Mouse (Mus musculus) MEL (cell line): ENCODE results near the gene Ahrr. TPM values are rescaled to one million over a fixed set of nuclear protein-coding genes. Genes with fewer than 3 reads are reported as not detected.

Experiments
- DNase-seq: peaks from one replicate; pipeline ENCODE4 v3.0.0; 2011; ENCODE audit warnings: low read depth, low spot score
- H3K27ac ChIP-seq: 2 replicates; pipeline ENCODE4 v1.5.1; 2012; ENCODE audit warnings: low read depth, mild to moderate bottlenecking, control low read depth, low read length, moderate library complexity; ENCODE audit not compliant: control insufficient read depth
- H3K27me3 ChIP-seq, 2 experiments: fragments of 150-350 bp in 1 of 2; sonication (generic) in 1 of 2; 2 replicates each; pipeline ENCODE4 v1.6.1; 2012; ENCODE audit warnings: low read length in 2 of 2, mild to moderate bottlenecking in 2 of 2, improper control_type of control experiment in 1 of 2, moderate library complexity in 1 of 2; ENCODE audit not compliant: insufficient read depth in 2 of 2, control insufficient read depth in 1 of 2
- H3K36me3 ChIP-seq, 2 experiments: 2 replicates each; pipeline ENCODE4 v1.6.1; 2012 to 2014; ENCODE audit warnings: low read length in 2 of 2, improper control_type of control experiment in 1 of 2, inconsistent platforms in 1 of 2, mild to moderate bottlenecking in 1 of 2; ENCODE audit not compliant: insufficient read depth in 2 of 2, control insufficient read depth in 1 of 2
- H3K4me1 ChIP-seq, 2 experiments: fragments of 150-350 bp in 1 of 2; sonication (generic) in 1 of 2; 2 replicates each; pipeline ENCODE4 v1.6.1; 2012; ENCODE audit warnings: low read length in 2 of 2, improper control_type of control experiment in 1 of 2, mild to moderate bottlenecking in 1 of 2; ENCODE audit not compliant: insufficient read depth in 2 of 2, control insufficient read depth in 1 of 2
- H3K4me3 ChIP-seq, 2 experiments: fragments of 150-350 bp in 1 of 2; sonication (generic) in 1 of 2; 2 replicates each; pipeline ENCODE4 v1.5.1; 2012; ENCODE audit warnings: low read depth in 2 of 2, low read length in 2 of 2, mild to moderate bottlenecking in 2 of 2, moderate library complexity in 2 of 2, control low read depth in 1 of 2, improper control_type of control experiment in 1 of 2; ENCODE audit not compliant: control insufficient read depth in 1 of 2, insufficient read depth in 1 of 2
- H3K79me2 ChIP-seq: 2 replicates; pipeline ENCODE4 v1.6.1; 2012; ENCODE audit warnings: mild to moderate bottlenecking, low read length, moderate library complexity; ENCODE audit not compliant: control insufficient read depth, poor library complexity, insufficient read depth
- H3K9ac ChIP-seq: 2 replicates; pipeline ENCODE4 v1.6.1; 2012; ENCODE audit warnings: low read depth, mild to moderate bottlenecking, control low read depth, low read length, moderate library complexity; ENCODE audit not compliant: control insufficient read depth, poor library complexity, severe bottlenecking
- H3K9me3 ChIP-seq: fragments of 150-350 bp; sonication (generic); replicated peaks from 2 replicates; pipeline ENCODE4 v1.6.1; 2012; ENCODE audit warnings: mild to moderate bottlenecking, low read length, improper control_type of control experiment, moderate library complexity; ENCODE audit not compliant: insufficient read depth
- CHD1 ChIP-seq: IDR thresholded peaks from 2 replicates; pipeline ENCODE4 v1.6.1; 2012; ENCODE audit warnings: low read depth, mild to moderate bottlenecking, inconsistent platforms, low read length, improper control_type of control experiment
- CHD2 ChIP-seq: IDR thresholded peaks from 2 replicates; pipeline ENCODE4 v1.6.1; 2011; ENCODE audit warnings: low read length, improper control_type of control experiment
- CTCF ChIP-seq, 3 experiments: IDR thresholded peaks in 2 of 3; conservative IDR thresholded peaks in 1 of 3; 2 replicates each; pipeline ENCODE4 v1.5.1; 2011 to 2012; ENCODE audit warnings: low read length in 3 of 3, low read depth in 2 of 3, mild to moderate bottlenecking in 2 of 3, improper control_type of control experiment in 1 of 3, inconsistent platforms in 1 of 3, mixed read lengths in 1 of 3, moderate library complexity in 1 of 3; ENCODE audit not compliant: control insufficient read depth in 1 of 3, insufficient read depth in 1 of 3, poor library complexity in 1 of 3, severe bottlenecking in 1 of 3
- E2F4 ChIP-seq: IDR thresholded peaks from 2 replicates; pipeline ENCODE4 v1.6.1; 2011; ENCODE audit warnings: low read depth, low read length, improper control_type of control experiment, borderline replicate concordance
- EP300 ChIP-seq, 2 experiments: IDR thresholded peaks; 2 replicates each; pipeline ENCODE4 v1.6.1; 2011; ENCODE audit warnings: improper control_type of control experiment in 2 of 2, low read length in 2 of 2, low read depth in 1 of 2, mild to moderate bottlenecking in 1 of 2
- GABPA ChIP-seq: IDR thresholded peaks from 2 replicates; pipeline ENCODE4 v1.6.1; 2012; ENCODE audit warnings: low read depth, mild to moderate bottlenecking, inconsistent platforms, low read length, improper control_type of control experiment, moderate library complexity
- JUND ChIP-seq: IDR thresholded peaks from 2 replicates; pipeline ENCODE4 v1.6.1; 2011; ENCODE audit warnings: low read depth, mild to moderate bottlenecking, improper control_type of control experiment, low read length
- MAZ ChIP-seq: IDR thresholded peaks from 2 replicates; pipeline ENCODE4 v1.6.1; 2012; ENCODE audit warnings: low read depth, mild to moderate bottlenecking, inconsistent platforms, low read length, improper control_type of control experiment
- MYB ChIP-seq: IDR thresholded peaks from 2 replicates; pipeline ENCODE4 v1.6.1; 2011; ENCODE audit warnings: mild to moderate bottlenecking, low read depth, low read length, improper control_type of control experiment
- MYC ChIP-seq: IDR thresholded peaks from 2 replicates; pipeline ENCODE4 v1.6.1; 2011; ENCODE audit warnings: low read depth, mild to moderate bottlenecking, low read length, improper control_type of control experiment, moderate library complexity
- NRF1 ChIP-seq: IDR thresholded peaks from 2 replicates; pipeline ENCODE4 v1.6.1; 2014; ENCODE audit warnings: low read depth, mild to moderate bottlenecking, inconsistent platforms, low read length, improper control_type of control experiment, moderate library complexity; ENCODE audit not compliant: poor library complexity, insufficient read depth, severe bottlenecking
- POLR2AphosphoS2 ChIP-seq: IDR thresholded peaks from 2 replicates; pipeline ENCODE4 v1.6.1; 2011; ENCODE audit warnings: low read length, improper control_type of control experiment
- SIN3A ChIP-seq: IDR thresholded peaks from 2 replicates; pipeline ENCODE4 v1.6.1; 2012; ENCODE audit warnings: low read length, improper control_type of control experiment, inconsistent platforms
- TBP ChIP-seq: IDR thresholded peaks from 2 replicates; pipeline ENCODE4 v1.8.0; 2011; ENCODE audit warnings: low read depth, low read length, improper control_type of control experiment
- USF1 ChIP-seq: IDR thresholded peaks from 2 replicates; pipeline ENCODE4 v1.6.1; 2014; ENCODE audit warnings: low read depth, mild to moderate bottlenecking, inconsistent platforms, low read length, improper control_type of control experiment, moderate library complexity
- ZC3H11A ChIP-seq: IDR thresholded peaks from 2 replicates; pipeline ENCODE4 v1.6.1; 2012; ENCODE audit warnings: low read depth, mild to moderate bottlenecking, inconsistent platforms, low read length, improper control_type of control experiment
- ZKSCAN1 ChIP-seq: IDR thresholded peaks from 2 replicates; pipeline ENCODE4 v1.6.1; 2012; ENCODE audit warnings: low read depth, mild to moderate bottlenecking, inconsistent platforms, low read length, improper control_type of control experiment, moderate library complexity
- polyA plus RNA-seq, 2 experiments: library from polyadenylated mRNA; stranded (reverse) in 1 of 2; unstranded in 1 of 2; fragments of >175 nt in 1 of 2; fragments of >200 nt in 1 of 2; gene quantifications; 2 replicates each; pipeline versions ENCODE4 v1.2.1 to v1.2.4; 2012; ENCODE audit warnings: low replicate concordance in 2 of 2, low read depth in 1 of 2; ENCODE audit not compliant: insufficient read length in 2 of 2, insufficient read depth in 1 of 2, missing spikeins in 1 of 2
- total RNA-seq: library from RNA; depleted of rRNA; stranded (reverse); fragments of 300-350 nt; gene quantifications from 2 replicates; pipeline ENCODE4 v1.2.3, GENCODE M21; 2012

Ahrr gene
- total and polyA plus RNA-seq, 3 experiments, result 0.01 TPM; not detected in 2

GRCm38 (mm10) chr13:74183011-74183695 is 109.0 kb downstream of the Ahrr start:
- H3K9ac ChIP-seq, result no peak overlapping the region
- no peaks in the 10 kb centered on the region for H3K4me1 ChIP-seq
- no peak overlapping the region for H3K27ac ChIP-seq
- no peaks in the 10 kb centered on the region for H3K27me3 ChIP-seq
- TF ChIP-seq ZKSCAN1 (no peak), JUND (no peak), SIN3A (no peak), CTCF (IDR thresholded peaks at IDR 0.05 in 2 of 3, conservative IDR thresholded peaks at IDR 0.05 in 1 of 3; ENCODE audit: control insufficient read depth in 1 of 3, insufficient read depth in 1 of 3, low read depth in 2 of 3, low read length in 3 of 3, poor library complexity in 1 of 3, severe bottlenecking in 1 of 3) (no peak), CHD1 (no peak), MYC (no peak)
- DNase-seq, result no peak
- H3K4me3 ChIP-seq, result no peak overlapping the region
- no peaks in the 10 kb centered on the region for H3K9me3 ChIP-seq
- H3K36me3 ChIP-seq, result peaks cover 0 to 4% of the 10 kb centered on the region in 2 experiments; a peak in 2 of 4 replicates
- no peaks in the 10 kb centered on the region for H3K79me2 ChIP-seq

- no peak for DNase-seq
- TF ChIP-seq E2F4 (no peak), POLR2AphosphoS2 (no peak), GABPA (no peak), CHD2 (no peak), USF1 (no peak), MYC (no peak), MYB (no peak)
- H3K36me3 ChIP-seq, result peaks cover 0 to 1% of the 10 kb centered on the region in 2 experiments; a peak in 2 of 4 replicates
- H3K4me3 ChIP-seq, result no peak overlapping the region
- H3K79me2 ChIP-seq, result no peaks in the 10 kb centered on the region
- no peak overlapping the region for H3K27ac ChIP-seq
- H3K4me1 ChIP-seq, result no peaks in the 10 kb centered on the region
- no peak overlapping the region for H3K9ac ChIP-seq
- H3K27me3 ChIP-seq, result no peaks in the 10 kb centered on the region
- H3K9me3 ChIP-seq, result no peaks in the 10 kb centered on the region
Measured at GRCm38 (mm10) chr13:74172036-74172435, 120.1 kb downstream of the Ahrr start.

GRCm38 (mm10) chr13:74169446-74170164 is 122.5 kb downstream of the Ahrr start:
- Histone ChIP-seq H3K27ac (no peak overlapping the region), H3K4me1 (no peaks in the 10 kb centered on the region), H3K79me2 (no peaks in the 10 kb centered on the region), H3K9ac (no peak overlapping the region), H3K36me3 (no peaks in the 10 kb centered on the region; a peak in 1 of 4 replicates), H3K9me3 (no peaks in the 10 kb centered on the region), H3K4me3 (no peak overlapping the region), H3K27me3 (no peaks in the 10 kb centered on the region)
- no peak for TF ChIP-seq CTCF (IDR thresholded peaks at IDR 0.05 in 2 of 3, conservative IDR thresholded peaks at IDR 0.05 in 1 of 3; ENCODE audit: control insufficient read depth in 1 of 3, insufficient read depth in 1 of 3, low read depth in 2 of 3, low read length in 3 of 3, poor library complexity in 1 of 3, severe bottlenecking in 1 of 3)
- no peak for TF ChIP-seq ZKSCAN1
- TF ChIP-seq ZC3H11A, result no peak
- no peak for TF ChIP-seq MAZ
- TF ChIP-seq NRF1, result no peak
- TF ChIP-seq TBP, result no peak
- TF ChIP-seq CHD2, result no peak
- no peak for TF ChIP-seq EP300 (IDR thresholded peaks at IDR 0.05; ENCODE audit: low read depth in 1 of 2, low read length in 2 of 2)
- no peak for TF ChIP-seq GABPA
- no peak for DNase-seq
